Mouse (Mus musculus) liver, embryonic 18 days (tissue): ENCODE results near the gene Crhr2. TPM values are rescaled to one million over a fixed set of nuclear protein-coding genes. Genes with fewer than 3 reads are reported as not detected.

Experiments
- polyA plus RNA-seq: library from polyadenylated mRNA; depleted of rRNA; stranded (reverse); fragments of >200 nt; gene quantifications from 2 replicates; pipeline ENCODE4 v1.2.3, GENCODE M21; 2012; rRNA removed

The Crhr2 gene
- polyA plus RNA-seq, result 0.29 and 0.43 TPM in 2 replicates

GRCm38 (mm10) chr6:55132794-55133193, at the start of gene Crhr2:
Gene Crhr2, minus strand, starts transcription at chr6:55133016.

GRCm38 (mm10) chr6:55174741-55175181, 41.9 kb upstream of the Crhr2 start, which contains the start of gene Inmt:
Gene Inmt, minus strand, starts transcription at chr6:55175043.

Other genes starting within 250 kb of the Crhr2 start
- gene Nod1, start 160.4 kb downstream of the Crhr2 start, polyA plus RNA-seq, result 4.6 and 4.7 TPM in 2 replicates
- gene Ggct, start 140.1 kb downstream of the Crhr2 start, polyA plus RNA-seq, result 1.3 and 2.2 TPM in 2 replicates
- gene Gars, start 95.0 kb downstream of the Crhr2 start, polyA plus RNA-seq, result 37.4 and 38.8 TPM in 2 replicates
- gene Inmt, start 42.0 kb upstream of the Crhr2 start, polyA plus RNA-seq, result 0.36 and 3.1 TPM in 2 replicates
- gene Mindy4, start 70.4 kb upstream of the Crhr2 start, polyA plus RNA-seq, result 0.85 and 0.90 TPM in 2 replicates
- gene Aqp1, start 203.4 kb upstream of the Crhr2 start, polyA plus RNA-seq, result 78.2 and 83.7 TPM in 2 replicates
- 0.03 and 0.06 TPM in 2 replicates for gene Ghrhr, start 243.3 kb upstream of the Crhr2 start, polyA plus RNA-seq